9 mouse cellular contexts compared by ENCODE assay signal in genomic region chr7:109175670-109176625, GRCm38 (mm10). TPM values are rescaled to one million over a fixed set of nuclear protein-coding genes. Genes with fewer than 3 reads are reported as not detected.
DNase-seq lines count a peak whose midpoint lies in the region; ATAC-seq lines count a peak whose summit lies in the region.
"Had no signal": no experiment of that assay in that cellular context is flagged by ENCODE, and none has a peak within 500 bp of the region (broad histone marks: within the 10 kb centered on the region; RNA-seq: fewer than 3 reads in every experiment).

No protein-coding gene starts in this region.

- peaks cover 49% of the 10 kb centered on the region for H3K27me3 ChIP-seq in lung, embryonic 15.5 days
- H3K27me3 ChIP-seq in embryonic facial prominence, embryonic 13.5 days: peaks cover 68% of the 10 kb centered on the region
- H3K27me3 ChIP-seq in intestine, embryonic 15.5 days (replicated peaks): peaks cover 32% of the 10 kb centered on the region
- peaks cover 9% of the 10 kb centered on the region; the same call in 1 of the 2 replicates for H3K27me3 ChIP-seq in stomach, embryonic 14.5 days (ENCODE audit: control insufficient read depth, insufficient read depth, low read length)

- intact Hi-C loops in left cerebral cortex, postnatal 25 days (cut with DNase I): no loop called here

- peak overlapping the region; percentile 93 for H3K4me2 ChIP-seq in lung, embryonic 15.5 days
- H3K4me2 ChIP-seq in embryonic facial prominence, embryonic 13.5 days: peak overlapping the region; percentile 99
- H3K4me2 ChIP-seq in intestine, embryonic 15.5 days (replicated peaks): peak overlapping the region; percentile 99
- peak overlapping the region; percentile 98 for H3K4me2 ChIP-seq in stomach, embryonic 14.5 days (replicated peaks; ENCODE audit: low read depth, low read length)

- H3K27ac ChIP-seq in lung, embryonic 15.5 days: no peak overlapping the region
- H3K27ac ChIP-seq in embryonic facial prominence, embryonic 13.5 days: no peak overlapping the region
- H3K27ac ChIP-seq in intestine, embryonic 15.5 days: no peak overlapping the region
- H3K27ac ChIP-seq in stomach, embryonic 14.5 days (ENCODE audit: low read length): no peak overlapping the region

- no peaks in the 10 kb centered on the region for H3K36me3 ChIP-seq in lung, embryonic 15.5 days
- no peaks in the 10 kb centered on the region for H3K36me3 ChIP-seq in embryonic facial prominence, embryonic 13.5 days
- H3K36me3 ChIP-seq in intestine, embryonic 15.5 days: no peaks in the 10 kb centered on the region
- H3K36me3 ChIP-seq in stomach, embryonic 14.5 days (ENCODE audit: control insufficient read depth, insufficient read depth, low read length): no peaks in the 10 kb centered on the region

- ATAC-seq in lung, embryonic 15.5 days (ENCODE audit: borderline replicate concordance, extremely low read depth, low FRiP score, low TSS enrichment): peak; percentile 31
- no peak for ATAC-seq in embryonic facial prominence, embryonic 13.5 days (ENCODE audit: insufficient number of reproducible peaks, insufficient read depth, low FRiP score, low TSS enrichment, low read depth)
- peak; percentile 14; the same call in 1 of the 2 replicates for ATAC-seq in intestine, embryonic 15.5 days
- ATAC-seq in stomach, embryonic 14.5 days (ENCODE audit: insufficient number of reproducible peaks, insufficient read depth, low FRiP score, low read depth): no peak; the same call in 1 of the 2 replicates

- no peak for DNase-seq in lung, postnatal 14 days
- DNase-seq in gastrocnemius, postnatal 25 days: no peak
- DNase-seq in retina, postnatal 1 day: no peak
- no peak for DNase-seq in left cerebral cortex, postnatal 25 days (ENCODE audit: low spot score in 2 of 2)

- 29% methylated on average over 13 of the region's 13 CpGs for WGBS in lung, embryonic 15.5 days
- 10% methylated on average over 13 of the region's 13 CpGs for WGBS in embryonic facial prominence, embryonic 13.5 days
- 32% methylated on average over 13 of the region's 13 CpGs for WGBS in intestine, embryonic 15.5 days
- 27% methylated on average over 13 of the region's 13 CpGs for WGBS in stomach, embryonic 14.5 days

- no peaks in the 10 kb centered on the region for H3K9me3 ChIP-seq in lung, embryonic 15.5 days
- H3K9me3 ChIP-seq in embryonic facial prominence, embryonic 13.5 days: no peaks in the 10 kb centered on the region
- no peaks in the 10 kb centered on the region for H3K9me3 ChIP-seq in intestine, embryonic 15.5 days
- no peaks in the 10 kb centered on the region for H3K9me3 ChIP-seq in stomach, embryonic 14.5 days (ENCODE audit: control insufficient read depth, low read depth, low read length)

- peak overlapping the region; percentile 54 for H3K4me3 ChIP-seq in lung, embryonic 15.5 days
- peak overlapping the region; percentile 69 for H3K4me3 ChIP-seq in embryonic facial prominence, embryonic 13.5 days
- H3K4me3 ChIP-seq in intestine, embryonic 15.5 days (replicated peaks): peak overlapping the region; percentile 60
- H3K4me3 ChIP-seq in stomach, embryonic 14.5 days (ENCODE audit: low read depth, low read length): peak overlapping the region; percentile 53; the same call in 1 of the 2 replicates
- H3K4me3 ChIP-seq: myocyte had no signal

- H3K9ac ChIP-seq in lung, embryonic 15.5 days: no peak overlapping the region
- H3K9ac ChIP-seq in embryonic facial prominence, embryonic 13.5 days: peak overlapping the region; percentile 81; the same call in 1 of the 2 replicates
- H3K9ac ChIP-seq in intestine, embryonic 15.5 days: no peak overlapping the region
- H3K9ac ChIP-seq in stomach, embryonic 14.5 days (replicated peaks; ENCODE audit: low read depth, low read length): no peak overlapping the region

- peaks cover 9% of the 10 kb centered on the region; the same call in 1 of the 2 replicates for H3K4me1 ChIP-seq in lung, embryonic 15.5 days
- H3K4me1 ChIP-seq in embryonic facial prominence, embryonic 13.5 days: peaks cover 18% of the 10 kb centered on the region
- 0 out of 2 replicates have a peak, but pooled peaks cover 13% of the 10 kb centered on the region for H3K4me1 ChIP-seq in intestine, embryonic 15.5 days (replicated peaks)
- H3K4me1 ChIP-seq in stomach, embryonic 14.5 days (ENCODE audit: control insufficient read depth, insufficient read depth, low read length): 0 out of 2 replicates have a peak, but pooled peaks cover 4% of the 10 kb centered on the region

RNA-seq across cellular contexts. Expression of gene Lmo1, which starts 0.9 kb away (rescaled TPM):
- polyA plus RNA-seq in lung, embryonic 15.5 days (2015; fragmentation: Nextera tagmentation; extraction: Ambion mirVana): 13.8 and 14.5 TPM in 2 replicates
- polyA plus RNA-seq in embryonic facial prominence, embryonic 13.5 days (2015; fragmentation: Nextera tagmentation; extraction: Ambion mirVana): 60.2 and 73.2 TPM in 2 replicates
- 3.5 and 3.8 TPM in 2 replicates for polyA plus RNA-seq in intestine, embryonic 15.5 days (2015; fragmentation: Nextera tagmentation; extraction: Ambion mirVana)
- 2.8 and 3.5 TPM in 2 replicates for polyA plus RNA-seq in stomach, embryonic 14.5 days (2014; fragmentation: Nextera tagmentation; extraction: Ambion mirVana)
- 1 to 10 TPM; 2.4 to 3.0 TPM for total RNA-seq in gastrocnemius, postnatal 25 days (2021)
- total RNA-seq in left cerebral cortex, postnatal 25 days (2021): 10 to 100 TPM; 12.0 to 19.0 TPM

Comparison
In these comparisons a context has a peak if more than half of its experiments do, and no peak if none do; other contexts are left out.
1. ATAC-seq: peak in lung, embryonic 15.5 days (single experiment) and intestine, embryonic 15.5 days (single experiment); none in embryonic facial prominence, embryonic 13.5 days (single experiment) and stomach, embryonic 14.5 days (single experiment).
2. Peak in every context shown above with its lines, with median percentiles within 50 percentile points of each other: H3K4me2 ChIP-seq and H3K4me3 ChIP-seq.